Mouse (Mus musculus) cortical plate, adult 2 months (tissue): Measurements from ENCODE around the gene Pdia3.

ENCODE experiments used
- CTCF ChIP-seq: fragments of 200-500 bp; IDR thresholded peaks from 2 replicates; pipeline ENCODE4 v1.5.1; 2011; ENCODE audit warnings: mild to moderate bottlenecking, control low read depth, low read length; ENCODE audit not compliant: insufficient read depth; ENCODE audit errors: extremely low read depth
- POLR2A ChIP-seq: fragments of 200-500 bp; IDR thresholded peaks from 2 replicates; pipeline ENCODE4 v1.6.1; 2011; ENCODE audit warnings: mild to moderate bottlenecking, low read length, control low read depth; ENCODE audit not compliant: insufficient read depth; ENCODE audit errors: extremely low read depth

DNA sequence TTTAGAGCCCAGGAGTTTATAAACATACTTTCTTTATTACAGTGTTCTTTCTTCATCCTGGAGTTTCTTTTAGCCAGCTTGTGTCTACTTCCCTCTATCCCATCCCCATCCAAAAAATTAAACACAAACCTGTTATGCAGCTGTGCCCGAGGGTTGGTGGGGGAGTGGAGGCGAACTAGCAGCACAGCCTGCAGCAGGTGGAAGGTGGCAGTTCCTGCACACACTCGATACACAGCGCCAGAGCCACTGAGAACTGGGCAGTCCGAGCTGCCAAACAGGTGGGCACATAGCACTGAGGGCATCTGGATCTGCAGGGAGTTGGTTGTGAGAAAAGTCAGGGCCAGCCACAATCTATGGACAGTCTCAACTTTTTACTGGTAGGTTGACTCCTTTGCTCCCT is 42.0 kb downstream of the Pdia3 start:
- TF ChIP-seq CTCF (no peak), POLR2A (no peak)
